Mouse (Mus musculus) thymus, postnatal 25 days (tissue): ENCODE results near the gene Mtmr12.

Source experiments
- DNase-seq: peaks from one replicate; pipeline ENCODE4 v3.0.0; 2022

The Mtmr12 gene

GRCm38 (mm10) chr15:12322676-12323402 is 118.0 kb downstream of the Mtmr12 start:
- no peak for DNase-seq
